In the genomic region with DNA sequence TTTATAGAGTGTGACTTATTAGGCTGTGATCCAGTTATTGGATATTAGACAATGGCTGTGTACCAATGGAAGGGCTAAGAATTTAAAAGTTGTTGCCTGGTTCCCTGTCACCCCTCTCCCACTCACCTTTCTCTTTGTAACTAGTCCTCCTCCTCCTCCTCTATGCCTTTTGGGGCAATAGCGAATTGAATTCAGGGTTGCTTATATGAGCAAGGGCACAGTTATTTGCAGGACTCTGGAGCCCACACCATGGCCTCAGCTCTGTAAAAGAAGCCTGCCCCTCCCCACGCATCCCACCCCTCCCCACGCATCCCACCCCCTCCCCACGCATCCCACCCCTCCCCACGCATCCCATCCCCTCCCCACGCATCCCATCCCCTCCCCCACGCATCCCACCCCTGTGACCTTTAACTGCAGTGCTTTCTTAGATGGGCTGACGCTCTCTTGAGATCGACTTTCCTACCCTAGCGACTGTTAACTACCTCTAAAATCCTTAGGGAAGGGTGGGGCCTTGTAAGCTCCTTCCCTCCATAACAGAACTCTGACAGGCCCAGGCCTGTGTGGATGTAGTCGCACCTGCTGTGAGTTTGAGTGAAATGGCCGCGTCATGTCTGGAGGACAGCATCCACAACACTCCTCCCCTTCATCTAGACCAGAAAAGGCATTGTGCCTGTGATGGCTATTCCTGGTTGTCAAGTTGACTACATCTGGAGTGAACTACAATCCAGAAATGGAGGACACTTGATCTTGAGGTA, we compare ENCODE assay signal across 25 mouse cellular contexts. TPM values are rescaled to one million over a fixed set of nuclear protein-coding genes. Genes with fewer than 3 reads are reported as not detected.
DNase-seq lines count a peak whose midpoint lies in the region; ATAC-seq and TF ChIP-seq lines count a peak whose summit lies in the region.
"Had no signal": no experiment of that assay in that cellular context is flagged by ENCODE, and none has a peak within 500 bp of the region (broad histone marks: within the 10 kb centered on the region; RNA-seq: fewer than 3 reads in every experiment).

No protein-coding gene starts in this region.

- no peak for TF ChIP-seq EP300 in ES-Bruce4 (IDR thresholded peaks at IDR 0.05; ENCODE audit: insufficient read depth, low read depth, low read length)

- peak; percentile 36 for DNase-seq in embryonic facial prominence, embryonic 14.5 days (ENCODE audit: low spot score)
- no peak for DNase-seq in embryonic facial prominence, embryonic 10.5 days (ENCODE audit: low spot score)
- peak; percentile 82 for DNase-seq in heart, adult 11 months
- peak; percentile 64 for DNase-seq in ZHBTc4 (ENCODE audit: low read depth, low spot score)
- DNase-seq in lung, postnatal 10 days, result no peak
- DNase-seq: adrenal gland, postnatal 10 days; adrenal gland, postnatal 36 days; cerebellum, adult 18-20 months; cerebellum, adult 9-10 months; cerebellum, postnatal 25 days; gastrocnemius, adult 2 months; gastrocnemius, postnatal 14 days; heart, adult 18-20 months; heart, postnatal 14 days; heart, postnatal 4 days had no signal

- TF ChIP-seq POLR2A in ES-Bruce4 (IDR thresholded peaks at IDR 0.05; ENCODE audit: insufficient read depth, low read length), result no peak

- H3K9ac ChIP-seq in embryonic facial prominence, embryonic 14.5 days (ENCODE audit: low read depth, low read length), result no peak overlapping the region
- H3K9ac ChIP-seq in heart, embryonic 12.5 days, result no peak overlapping the region
- H3K9ac ChIP-seq in ES-Bruce4 (ENCODE audit: low read depth, poor library complexity, severe bottlenecking), result no peak overlapping the region
- H3K9ac ChIP-seq: embryonic facial prominence, embryonic 13.5 days; heart, embryonic 13.5 days; hindbrain, embryonic 14.5 days had no signal

- H3K4me3 ChIP-seq in embryonic facial prominence, embryonic 14.5 days (ENCODE audit: low read depth, low read length), result no peak overlapping the region
- no peak overlapping the region for H3K4me3 ChIP-seq in embryonic facial prominence, embryonic 10.5 days
- H3K4me3 ChIP-seq in heart, embryonic 12.5 days, result no peak overlapping the region
- no peak overlapping the region for H3K4me3 ChIP-seq in ES-Bruce4 (ENCODE audit: low read depth, low read length)
- H3K4me3 ChIP-seq: embryonic facial prominence, embryonic 13.5 days; forebrain, embryonic 10.5 days; gastrocnemius, adult 2 months; heart, embryonic 13.5 days had no signal

- TF ChIP-seq CTCF in ES-Bruce4 (IDR thresholded peaks at IDR 0.05; ENCODE audit: low read depth, low read length), result no peak

- H3K27me3 ChIP-seq in embryonic facial prominence, embryonic 14.5 days (replicated peaks; ENCODE audit: control insufficient read depth, insufficient read depth, low read length), result no peaks in the 10 kb centered on the region
- no peaks in the 10 kb centered on the region for H3K27me3 ChIP-seq in embryonic facial prominence, embryonic 10.5 days (replicated peaks; ENCODE audit: low read depth, poor library complexity, severe bottlenecking)
- H3K27me3 ChIP-seq in heart, embryonic 12.5 days (replicated peaks), result no peaks in the 10 kb centered on the region
- no peaks in the 10 kb centered on the region for H3K27me3 ChIP-seq in ES-Bruce4 (ENCODE audit: control insufficient read depth, insufficient read depth, low read length, poor library complexity, severe bottlenecking)
- H3K27me3 ChIP-seq: embryonic facial prominence, embryonic 13.5 days; heart, embryonic 13.5 days had no signal

- WGBS in embryonic facial prominence, embryonic 14.5 days, result 78% methylated on average over 12 of the region's 13 CpGs
- 86% methylated on average over 13 of the region's 13 CpGs for WGBS in embryonic facial prominence, embryonic 10.5 days
- WGBS in heart, embryonic 12.5 days, result 90% methylated on average over 13 of the region's 13 CpGs

- H3K27ac ChIP-seq in embryonic facial prominence, embryonic 14.5 days (replicated peaks; ENCODE audit: low read depth, low read length), result no peak overlapping the region
- H3K27ac ChIP-seq in embryonic facial prominence, embryonic 10.5 days (replicated peaks), result no peak overlapping the region
- H3K27ac ChIP-seq in heart, embryonic 12.5 days (ENCODE audit: poor library complexity, severe bottlenecking), result no peak overlapping the region
- H3K27ac ChIP-seq in ES-Bruce4 (ENCODE audit: insufficient read depth, low read length), result peak overlapping the region; percentile 65
- H3K27ac ChIP-seq: embryonic facial prominence, embryonic 13.5 days; forebrain, embryonic 10.5 days; gastrocnemius, adult 2 months; heart, embryonic 13.5 days; hindbrain, embryonic 14.5 days; hindbrain, postnatal 0 days had no signal

- no peaks in the 10 kb centered on the region for H3K4me1 ChIP-seq in embryonic facial prominence, embryonic 14.5 days (ENCODE audit: control insufficient read depth, insufficient read depth, low read length)
- H3K4me1 ChIP-seq in embryonic facial prominence, embryonic 10.5 days, result 0 out of 2 replicates have a peak, but pooled peaks cover 2% of the 10 kb centered on the region
- H3K4me1 ChIP-seq in heart, embryonic 12.5 days (replicated peaks), result peaks cover 23% of the 10 kb centered on the region
- H3K4me1 ChIP-seq in ES-Bruce4 (ENCODE audit: control insufficient read depth, insufficient read depth, low read length), result peaks cover 6% of the 10 kb centered on the region
- H3K4me1 ChIP-seq: forebrain, embryonic 10.5 days had no signal

- no peak overlapping the region for H3K4me2 ChIP-seq in embryonic facial prominence, embryonic 14.5 days (ENCODE audit: low read depth, low read length)
- no peak overlapping the region for H3K4me2 ChIP-seq in heart, embryonic 12.5 days
- H3K4me2 ChIP-seq: embryonic facial prominence, embryonic 13.5 days; heart, embryonic 13.5 days; hindbrain, embryonic 14.5 days had no signal

- ATAC-seq in embryonic facial prominence, embryonic 14.5 days (ENCODE audit: low read depth), result no peak
- ATAC-seq in heart, embryonic 12.5 days (ENCODE audit: insufficient number of reproducible peaks, low FRiP score), result no peak
- ATAC-seq: forebrain, embryonic 16.5 days; hindbrain, postnatal 0 days; inflammation-experienced regulatory T-cells, adult 6 months; intestine, embryonic 16.5 days had no signal

- H3K36me3 ChIP-seq in embryonic facial prominence, embryonic 14.5 days (ENCODE audit: control insufficient read depth, insufficient read depth, low read length), result 0 out of 2 replicates have a peak, but pooled peaks cover 5% of the 10 kb centered on the region
- peaks cover 27% of the 10 kb centered on the region for H3K36me3 ChIP-seq in embryonic facial prominence, embryonic 10.5 days (replicated peaks)
- H3K36me3 ChIP-seq in heart, embryonic 12.5 days, result peaks cover 9% of the 10 kb centered on the region
- no peaks in the 10 kb centered on the region for H3K36me3 ChIP-seq in ES-Bruce4 (ENCODE audit: control insufficient read depth, insufficient read depth, low read length, poor library complexity, severe bottlenecking)

- no peaks in the 10 kb centered on the region for H3K9me3 ChIP-seq in embryonic facial prominence, embryonic 14.5 days (ENCODE audit: control insufficient read depth, low read length)
- H3K9me3 ChIP-seq in embryonic facial prominence, embryonic 10.5 days, result no peaks in the 10 kb centered on the region
- H3K9me3 ChIP-seq in heart, embryonic 12.5 days (replicated peaks), result no peaks in the 10 kb centered on the region
- no peaks in the 10 kb centered on the region for H3K9me3 ChIP-seq in ES-Bruce4 (replicated peaks; ENCODE audit: control insufficient read depth, insufficient read depth, low read length, poor library complexity, severe bottlenecking)
- H3K9me3 ChIP-seq: embryonic facial prominence, embryonic 13.5 days; forebrain, embryonic 10.5 days; heart, embryonic 13.5 days had no signal

RNA-seq across cellular contexts. Expression of a gene that starts 11.9 kb away (rescaled TPM):
- polyA plus RNA-seq in embryonic facial prominence, embryonic 14.5 days (2014; fragmentation: Nextera tagmentation; extraction: Ambion mirVana), result 39.5 and 43.3 TPM in 2 replicates
- 61.4 and 67.4 TPM in 2 replicates for polyA plus RNA-seq in embryonic facial prominence, embryonic 10.5 days (2016; fragmentation: Nextera tagmentation; extraction: Ambion mirVana)
- polyA plus RNA-seq in heart, embryonic 12.5 days (2016; fragmentation: Nextera tagmentation; extraction: Ambion mirVana), result 33.5 and 37.5 TPM in 2 replicates
- polyA plus RNA-seq in ES-Bruce4 (2011; ENCODE audit: insufficient read depth, insufficient read length, low read depth, missing spikeins), result 48.4 and 56.7 TPM in 2 replicates

RNA-seq across cellular contexts. Expression of a gene that starts 21.7 kb away (rescaled TPM):
- polyA plus RNA-seq in embryonic facial prominence, embryonic 14.5 days (2014; fragmentation: Nextera tagmentation; extraction: Ambion mirVana), result 57.6 and 63.5 TPM in 2 replicates
- polyA plus RNA-seq in embryonic facial prominence, embryonic 10.5 days (2016; fragmentation: Nextera tagmentation; extraction: Ambion mirVana), result 54.6 and 58.7 TPM in 2 replicates
- polyA plus RNA-seq in heart, embryonic 12.5 days (2016; fragmentation: Nextera tagmentation; extraction: Ambion mirVana), result 31.2 and 33.4 TPM in 2 replicates
- 18.7 and 19.4 TPM in 2 replicates for polyA plus RNA-seq in ES-Bruce4 (2011; ENCODE audit: insufficient read depth, insufficient read length, low read depth, missing spikeins)

Comparison
In these comparisons a context has a peak if more than half of its experiments do, and no peak if none do; other contexts are left out.
1. DNase-seq: peak in embryonic facial prominence, embryonic 14.5 days (single experiment), heart, adult 11 months (single experiment) and ZHBTc4 (single experiment); none in embryonic facial prominence, embryonic 10.5 days (single experiment) and lung, postnatal 10 days (single experiment).